ENCODE assay signal across 18 mouse cellular contexts in the genomic region with DNA sequence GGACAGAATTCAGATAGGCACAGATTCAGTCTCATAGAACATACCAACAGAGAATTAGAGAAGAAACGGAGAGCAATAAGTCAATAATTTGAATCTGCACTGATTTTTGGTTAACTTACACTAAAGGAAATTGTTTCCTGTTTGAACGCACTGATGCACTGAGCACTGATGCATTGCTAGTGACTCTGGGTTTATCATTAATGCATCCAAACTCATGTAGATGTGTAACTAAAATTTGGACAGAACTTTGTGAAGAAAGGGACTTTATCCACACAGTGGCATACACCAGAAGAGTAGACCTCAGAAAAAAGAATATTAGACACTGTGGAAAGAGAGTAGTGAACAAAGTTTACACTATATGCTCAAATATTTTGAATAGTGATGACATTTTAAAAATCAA.
"Had no signal": no experiment of that assay in that cellular context is flagged by ENCODE, and none has a peak within 500 bp of the region (broad histone marks: within the 10 kb centered on the region; RNA-seq: fewer than 3 reads in every experiment).

No protein-coding gene starts in this region.

- DNase-seq: liver, postnatal 0 days; lung, adult 2 months; lung, postnatal 14 days; lung, postnatal 36 days; right cerebral cortex, postnatal 14 days; thymus, adult 2 months; thymus, postnatal 25 days; thymus, postnatal 4 days had no signal

- H3K9me3 ChIP-seq: lung, embryonic 15.5 days; midbrain, embryonic 13.5 days; midbrain, embryonic 15.5 days; neural tube, embryonic 13.5 days; stomach, embryonic 15.5 days had no signal

- H3K36me3 ChIP-seq: lung, embryonic 15.5 days; midbrain, embryonic 13.5 days; midbrain, embryonic 15.5 days; neural tube, embryonic 13.5 days; stomach, embryonic 15.5 days had no signal

- H3K27me3 ChIP-seq: lung, embryonic 15.5 days; megakaryocyte, embryonic 14.5 days; midbrain, embryonic 13.5 days; midbrain, embryonic 15.5 days; neural tube, embryonic 13.5 days; stomach, embryonic 15.5 days had no signal

- H3K4me1 ChIP-seq: lung, embryonic 15.5 days; megakaryocyte, embryonic 14.5 days; midbrain, embryonic 13.5 days; midbrain, embryonic 15.5 days; neural tube, embryonic 13.5 days; stomach, embryonic 15.5 days had no signal

- H3K27ac ChIP-seq: lung, embryonic 15.5 days; macrophage; midbrain, embryonic 13.5 days; midbrain, embryonic 15.5 days; neural tube, embryonic 13.5 days; stomach, embryonic 15.5 days; stomach, postnatal 0 days had no signal

- H3K9ac ChIP-seq: liver, postnatal 0 days; lung, embryonic 15.5 days; midbrain, embryonic 13.5 days; midbrain, embryonic 15.5 days; neural tube, embryonic 13.5 days; stomach, embryonic 15.5 days had no signal

- H3K4me2 ChIP-seq: lung, embryonic 15.5 days; midbrain, embryonic 11.5 days; midbrain, embryonic 13.5 days; midbrain, embryonic 15.5 days; neural tube, embryonic 13.5 days; stomach, embryonic 15.5 days had no signal

- H3K4me3 ChIP-seq: lung, embryonic 15.5 days; megakaryocyte, embryonic 14.5 days; midbrain, embryonic 13.5 days; midbrain, embryonic 15.5 days; neural tube, embryonic 13.5 days; stomach, embryonic 15.5 days had no signal

- ATAC-seq: liver, postnatal 0 days; lung, postnatal 0 days; midbrain, embryonic 13.5 days; midbrain, embryonic 15.5 days had no signal
